In genomic region chr6:128993221-128993620, GRCm38 (mm10) we compare ENCODE assay signal across 11 mouse cellular contexts. TPM values are rescaled to one million over a fixed set of nuclear protein-coding genes. Genes with fewer than 3 reads are reported as not detected.
DNase-seq lines count a peak whose midpoint lies in the region; ATAC-seq and TF ChIP-seq lines count a peak whose summit lies in the region.
"Had no signal": no experiment of that assay in that cellular context is flagged by ENCODE, and none has a peak within 500 bp of the region (broad histone marks: within the 10 kb centered on the region; RNA-seq: fewer than 3 reads in every experiment).

No protein-coding gene starts in this region.

- no peak for TF ChIP-seq CTCF in brain, embryonic 14.5 days (IDR thresholded peaks at IDR 0.05; ENCODE audit: borderline replicate concordance, extremely low read depth, insufficient read depth, insufficient read length)
- no peak for TF ChIP-seq CTCF in forebrain, postnatal 0 days (IDR thresholded peaks at IDR 0.05; ENCODE audit: low read depth)

- H3K4me3 ChIP-seq in lung, embryonic 15.5 days, result no peak overlapping the region
- H3K4me3 ChIP-seq in forebrain, postnatal 0 days (ENCODE audit: low read depth, low read length), result no peak overlapping the region
- no peak overlapping the region for H3K4me3 ChIP-seq in neural tube, embryonic 14.5 days (ENCODE audit: low read depth, low read length)

- no peaks in the 10 kb centered on the region for H3K9me3 ChIP-seq in lung, embryonic 15.5 days
- no peaks in the 10 kb centered on the region for H3K9me3 ChIP-seq in forebrain, postnatal 0 days (ENCODE audit: low read length)
- H3K9me3 ChIP-seq in neural tube, embryonic 14.5 days (ENCODE audit: control insufficient read depth, low read length), result no peaks in the 10 kb centered on the region

- H3K4me1 ChIP-seq in lung, embryonic 15.5 days, result peaks cover 18% of the 10 kb centered on the region
- no peaks in the 10 kb centered on the region for H3K4me1 ChIP-seq in forebrain, postnatal 0 days (ENCODE audit: insufficient read depth)
- no peaks in the 10 kb centered on the region for H3K4me1 ChIP-seq in neural tube, embryonic 14.5 days (ENCODE audit: control insufficient read depth, insufficient read depth, low read length)

- DNase-seq in lung, postnatal 4 days, result no peak
- peak; percentile 2 for DNase-seq in brain, embryonic 14.5 days (ENCODE audit: low read depth)
- no peak for DNase-seq in forebrain, postnatal 0 days
- no peak for DNase-seq in left cerebral cortex, adult 9 months (ENCODE audit: low spot score in 2 of 2)
- DNase-seq in cerebellum, adult 8-10 months, result no peak
- DNase-seq: cerebellum, adult 11 months; thymus, postnatal 4 days had no signal

- peak overlapping the region; percentile 84 for H3K27ac ChIP-seq in lung, embryonic 15.5 days
- H3K27ac ChIP-seq in forebrain, postnatal 0 days (ENCODE audit: low read depth, low read length), result no peak overlapping the region
- H3K27ac ChIP-seq in neural tube, embryonic 14.5 days (ENCODE audit: low read depth, low read length), result peak overlapping the region; percentile 28; the same call in 1 of the 2 replicates
- H3K27ac ChIP-seq: liver, embryonic 14.5 days had no signal

- H3K4me2 ChIP-seq in lung, embryonic 15.5 days, result peak overlapping the region; percentile 31
- peak overlapping the region; percentile 21 for H3K4me2 ChIP-seq in forebrain, postnatal 0 days (ENCODE audit: low read depth)
- no peak overlapping the region for H3K4me2 ChIP-seq in neural tube, embryonic 14.5 days (ENCODE audit: low read depth, low read length)

- H3K27me3 ChIP-seq in lung, embryonic 15.5 days, result no peaks in the 10 kb centered on the region
- H3K27me3 ChIP-seq in forebrain, postnatal 0 days (ENCODE audit: insufficient read depth, low read length), result no peaks in the 10 kb centered on the region
- no peaks in the 10 kb centered on the region for H3K27me3 ChIP-seq in neural tube, embryonic 14.5 days (ENCODE audit: control insufficient read depth, insufficient read depth, low read length)

- TF ChIP-seq POLR2A in brain, embryonic 14.5 days (IDR thresholded peaks at IDR 0.05; ENCODE audit: borderline replicate concordance, extremely low read depth, insufficient read depth, insufficient read length, poor library complexity, severe bottlenecking), result no peak

- H3K36me3 ChIP-seq in lung, embryonic 15.5 days, result no peaks in the 10 kb centered on the region
- no peaks in the 10 kb centered on the region for H3K36me3 ChIP-seq in forebrain, postnatal 0 days (ENCODE audit: insufficient read depth)
- no peaks in the 10 kb centered on the region for H3K36me3 ChIP-seq in neural tube, embryonic 14.5 days (ENCODE audit: control insufficient read depth, insufficient read depth, low read length)

- ATAC-seq in lung, embryonic 15.5 days (ENCODE audit: borderline replicate concordance, extremely low read depth, low FRiP score, low TSS enrichment), result no peak
- ATAC-seq in forebrain, postnatal 0 days, result 0 out of 2 replicates have a peak, but pooled peaks have one; percentile 16
- ATAC-seq in neural tube, embryonic 14.5 days (ENCODE audit: low read depth), result no peak

- WGBS in lung, embryonic 15.5 days, result 54% methylated on average over 2 of the region's 2 CpGs
- WGBS in forebrain, postnatal 0 days, result 8% methylated on average over 2 of the region's 2 CpGs
- 33% methylated on average over 2 of the region's 2 CpGs for WGBS in neural tube, embryonic 14.5 days

- H3K9ac ChIP-seq in lung, embryonic 15.5 days, result no peak overlapping the region
- H3K9ac ChIP-seq in forebrain, postnatal 0 days, result no peak overlapping the region
- no peak overlapping the region for H3K9ac ChIP-seq in neural tube, embryonic 14.5 days (replicated peaks; ENCODE audit: low read depth, low read length)
- H3K9ac ChIP-seq: liver, embryonic 14.5 days had no signal

RNA-seq across cellular contexts. Expression of gene Klrb1f, which starts 52.5 kb away (rescaled TPM):
- polyA plus RNA-seq in lung, embryonic 15.5 days (2015; fragmentation: Nextera tagmentation; extraction: Ambion mirVana), result 0.51 TPM in 1 of 2 replicates, not detected in the other
- 0.10 and 0.15 TPM in 2 replicates for polyA plus RNA-seq in brain, embryonic 14.5 days (2012; rRNA removed)
- total RNA-seq in forebrain, postnatal 0 days (2014; rRNA removed), result 0.46 and 0.76 TPM in 2 replicates
- polyA plus RNA-seq in forebrain, postnatal 0 days (2015; fragmentation: Nextera tagmentation; extraction: Ambion mirVana), result 0.28 and 0.55 TPM in 2 replicates
- polyA plus RNA-seq in neural tube, embryonic 14.5 days (2014; fragmentation: Nextera tagmentation; extraction: Ambion mirVana), result 0.23 and 0.83 TPM in 2 replicates

RNA-seq across cellular contexts. Expression of gene Clec2g, which starts 59.0 kb away (rescaled TPM):
- polyA plus RNA-seq in lung, embryonic 15.5 days (2015; fragmentation: Nextera tagmentation; extraction: Ambion mirVana), result 0.16 TPM in 1 of 2 replicates, not detected in the other
- polyA plus RNA-seq in brain, embryonic 14.5 days (2012; rRNA removed), result 0.19 TPM in 1 of 2 replicates, not detected in the other
- 0.08 TPM in 1 of 2 replicates, not detected in the other for total RNA-seq in forebrain, postnatal 0 days (2014; rRNA removed)
- polyA plus RNA-seq in forebrain, postnatal 0 days (2015; fragmentation: Nextera tagmentation; extraction: Ambion mirVana), result not detected in 2 replicates
- polyA plus RNA-seq in neural tube, embryonic 14.5 days (2014; fragmentation: Nextera tagmentation; extraction: Ambion mirVana), result not detected in 2 replicates
- polyA plus RNA-seq: intestine, embryonic 14.5 days; liver, embryonic 14.5 days had no signal
